Mouse (Mus musculus) heart, adult 8-10 months (tissue): ENCODE results near the gene Fabp6. TPM values are rescaled to one million over a fixed set of nuclear protein-coding genes. Genes with fewer than 3 reads are reported as not detected.
A peak's percentile ranks its signal among the peaks of the same experiment; 100 is the strongest.

Experiments used
- DNase-seq: peaks from one replicate; pipeline ENCODE4 v3.0.0; 2022; ENCODE audit warnings: low spot score
- total RNA-seq, 4 experiments: library from RNA; stranded (reverse); gene quantifications; 2 replicates each; pipeline ENCODE4 v1.2.4; 2022

Gene Fabp6
- total RNA-seq, 4 experiments from 2014 or later = not detected

GRCm38 (mm10) chr11:43548148-43548547 lies 53.2 kb downstream of the Fabp6 start:
- peak; percentile 51 for DNase-seq

- DNase-seq = no peak
These were observed 54.7 kb downstream of the Fabp6 start for GRCm38 (mm10) chr11:43546678-43547077.

Other genes starting within 250 kb of the Fabp6 start
- gene Pttg1, start 175.3 kb downstream of the Fabp6 start, total RNA-seq = 10 to 100 TPM; 77.5 to 93.9 (median 90.6) TPM
- 10 to 100 TPM; 28.0 to 30.8 (median 30.1) TPM for gene Slu7, start 167.8 kb downstream of the Fabp6 start, total RNA-seq
- gene C1qtnf2, start 127.3 kb downstream of the Fabp6 start, total RNA-seq = 1 to 10 TPM; 3.6 to 5.2 (median 4.0) TPM
- 1 to 10 TPM in 3 of 4 experiments, under 1 TPM in 1; 0.87 to 2.2 (median 1.4) TPM for gene Ccnjl, start 72.8 kb downstream of the Fabp6 start, total RNA-seq
- under 1 TPM; 0.22 to 0.57 (median 0.48) TPM for gene 4933415A04Rik, start 14.5 kb downstream of the Fabp6 start, total RNA-seq
- gene Pwwp2a, start 80.5 kb upstream of the Fabp6 start, total RNA-seq = 10 to 100 TPM; 13.8 to 18.4 (median 15.7) TPM
- gene Ttc1, start 146.5 kb upstream of the Fabp6 start, total RNA-seq = 10 to 100 TPM; 52.3 to 63.5 (median 57.6) TPM